In genomic region chr1:121389574-121389973, GRCm38 (mm10) we compare ENCODE assay signal across 11 mouse cellular contexts. TPM values are rescaled to one million over a fixed set of nuclear protein-coding genes. Genes with fewer than 3 reads are reported as not detected.
DNase-seq lines count a peak whose midpoint lies in the region; ATAC-seq and TF ChIP-seq lines count a peak whose summit lies in the region.
"Had no signal": no experiment of that assay in that cellular context is flagged by ENCODE, and none has a peak within 500 bp of the region (broad histone marks: within the 10 kb centered on the region; RNA-seq: fewer than 3 reads in every experiment).

No protein-coding gene starts in this region.

- 0 out of 2 replicates have a peak, but pooled peaks have one; percentile 48 for ATAC-seq in hindbrain, postnatal 0 days
- no peak for ATAC-seq in hindbrain, embryonic 11.5 days (ENCODE audit: low FRiP score)
- ATAC-seq in neural tube, embryonic 13.5 days (ENCODE audit: low read depth): no peak
- ATAC-seq in stomach, postnatal 0 days (ENCODE audit: low FRiP score, low TSS enrichment): no peak

- no peaks in the 10 kb centered on the region for H3K9me3 ChIP-seq in hindbrain, postnatal 0 days (ENCODE audit: low read length)
- no peaks in the 10 kb centered on the region for H3K9me3 ChIP-seq in hindbrain, embryonic 11.5 days (ENCODE audit: control insufficient read depth, low read length)
- H3K9me3 ChIP-seq in neural tube, embryonic 13.5 days: no peaks in the 10 kb centered on the region
- no peaks in the 10 kb centered on the region for H3K9me3 ChIP-seq in stomach, postnatal 0 days (ENCODE audit: control insufficient read depth, low read length)
- H3K9me3 ChIP-seq: heart, embryonic 13.5 days; stomach, embryonic 15.5 days had no signal

- TF ChIP-seq EP300 in stomach, postnatal 0 days (optimal IDR thresholded peaks at IDR 0.05): no peak

- peak; percentile 48 for DNase-seq in hindbrain, postnatal 0 days (ENCODE audit: low spot score)
- no peak for DNase-seq in hindbrain, embryonic 11.5 days (ENCODE audit: low spot score)
- no peak for DNase-seq in neural tube, embryonic 10.5 days (ENCODE audit: extremely low spot score, low spot score)
- peak; percentile 3 for DNase-seq in c-Kit-positive CD71-positive TER-119-positive erythroid progenitor cells, embryonic 14.5 days (ENCODE audit: low spot score)
- DNase-seq in stomach, postnatal 0 days (ENCODE audit: low spot score): no peak
- DNase-seq in ovary, adult 18-20 months (ENCODE audit: low spot score): no peak
- no peak for DNase-seq in adrenal gland, postnatal 14 days
- DNase-seq: cerebellum, adult 11 months had no signal

- WGBS in hindbrain, postnatal 0 days: 76% methylated on average over 12 of the region's 12 CpGs
- WGBS in hindbrain, embryonic 11.5 days: 86% methylated on average over 12 of the region's 12 CpGs
- 86% methylated on average over 12 of the region's 12 CpGs for WGBS in neural tube, embryonic 13.5 days
- 86% methylated on average over 12 of the region's 12 CpGs for WGBS in stomach, postnatal 0 days

- H3K36me3 ChIP-seq in hindbrain, postnatal 0 days (ENCODE audit: insufficient read depth, low read length): no peaks in the 10 kb centered on the region
- H3K36me3 ChIP-seq in hindbrain, embryonic 11.5 days (ENCODE audit: control insufficient read depth, insufficient read depth, low read length): no peaks in the 10 kb centered on the region
- no peaks in the 10 kb centered on the region for H3K36me3 ChIP-seq in neural tube, embryonic 13.5 days
- H3K36me3 ChIP-seq in stomach, postnatal 0 days (ENCODE audit: control insufficient read depth, insufficient read depth, low read length): no peaks in the 10 kb centered on the region
- H3K36me3 ChIP-seq: heart, embryonic 13.5 days; stomach, embryonic 15.5 days had no signal

- no peak overlapping the region for H3K27ac ChIP-seq in hindbrain, postnatal 0 days
- no peak overlapping the region for H3K27ac ChIP-seq in hindbrain, embryonic 11.5 days (ENCODE audit: low read depth, low read length)
- H3K27ac ChIP-seq in neural tube, embryonic 13.5 days (replicated peaks): peak overlapping the region; percentile 39
- no peak overlapping the region for H3K27ac ChIP-seq in stomach, postnatal 0 days (replicated peaks)
- H3K27ac ChIP-seq: heart, embryonic 13.5 days; stomach, embryonic 15.5 days had no signal

- peak; percentile 55 for TF ChIP-seq CTCF in hindbrain, postnatal 0 days (IDR thresholded peaks at IDR 0.05; ENCODE audit: low read depth)
- TF ChIP-seq CTCF in stomach, postnatal 0 days (IDR thresholded peaks at IDR 0.05; ENCODE audit: low read depth): peak; percentile 41

- no peak overlapping the region for H3K4me2 ChIP-seq in hindbrain, postnatal 0 days (ENCODE audit: low read depth, low read length)
- H3K4me2 ChIP-seq in hindbrain, embryonic 11.5 days (replicated peaks; ENCODE audit: low read depth, low read length): no peak overlapping the region
- H3K4me2 ChIP-seq in neural tube, embryonic 13.5 days: no peak overlapping the region
- no peak overlapping the region for H3K4me2 ChIP-seq in stomach, postnatal 0 days (replicated peaks; ENCODE audit: low read depth)
- H3K4me2 ChIP-seq: heart, embryonic 13.5 days; stomach, embryonic 15.5 days had no signal

- H3K27me3 ChIP-seq in hindbrain, postnatal 0 days (ENCODE audit: insufficient read depth, low read length): no peaks in the 10 kb centered on the region
- no peaks in the 10 kb centered on the region for H3K27me3 ChIP-seq in hindbrain, embryonic 11.5 days (ENCODE audit: control insufficient read depth, insufficient read depth, low read length)
- no peaks in the 10 kb centered on the region for H3K27me3 ChIP-seq in neural tube, embryonic 13.5 days
- no peaks in the 10 kb centered on the region for H3K27me3 ChIP-seq in stomach, postnatal 0 days (ENCODE audit: control insufficient read depth, insufficient read depth, low read length)
- H3K27me3 ChIP-seq: heart, embryonic 13.5 days; stomach, embryonic 15.5 days had no signal

- H3K4me3 ChIP-seq in hindbrain, postnatal 0 days (ENCODE audit: low read length): no peak overlapping the region
- no peak overlapping the region for H3K4me3 ChIP-seq in hindbrain, embryonic 11.5 days (ENCODE audit: low read depth, low read length)
- no peak overlapping the region for H3K4me3 ChIP-seq in neural tube, embryonic 13.5 days
- no peak overlapping the region for H3K4me3 ChIP-seq in stomach, postnatal 0 days (ENCODE audit: low read depth, low read length)
- H3K4me3 ChIP-seq: heart, embryonic 13.5 days; stomach, embryonic 15.5 days had no signal

- no peaks in the 10 kb centered on the region for H3K4me1 ChIP-seq in hindbrain, postnatal 0 days (ENCODE audit: insufficient read depth, low read length)
- H3K4me1 ChIP-seq in hindbrain, embryonic 11.5 days (replicated peaks; ENCODE audit: control insufficient read depth, insufficient read depth, low read length): no peaks in the 10 kb centered on the region
- H3K4me1 ChIP-seq in neural tube, embryonic 13.5 days (replicated peaks): peaks cover 49% of the 10 kb centered on the region
- H3K4me1 ChIP-seq in stomach, postnatal 0 days (replicated peaks; ENCODE audit: control insufficient read depth, insufficient read depth): no peaks in the 10 kb centered on the region
- H3K4me1 ChIP-seq: stomach, embryonic 15.5 days had no signal

- H3K9ac ChIP-seq in hindbrain, postnatal 0 days (replicated peaks; ENCODE audit: low read length): no peak overlapping the region
- H3K9ac ChIP-seq in hindbrain, embryonic 11.5 days (ENCODE audit: low read depth, low read length): no peak overlapping the region
- no peak overlapping the region for H3K9ac ChIP-seq in neural tube, embryonic 13.5 days
- no peak overlapping the region for H3K9ac ChIP-seq in stomach, postnatal 0 days (ENCODE audit: low read length)
- H3K9ac ChIP-seq: heart, embryonic 13.5 days; stomach, embryonic 15.5 days had no signal

RNA-seq across cellular contexts. Expression of gene Ccdc93, which starts 41.3 kb away (rescaled TPM):
- 14.6 and 15.4 TPM in 2 replicates for total RNA-seq in hindbrain, postnatal 0 days (2014; rRNA removed)
- 6.1 and 7.4 TPM in 2 replicates for polyA plus RNA-seq in hindbrain, postnatal 0 days (2015; fragmentation: Nextera tagmentation; extraction: Ambion mirVana)
- polyA plus RNA-seq in hindbrain, embryonic 11.5 days (2014; fragmentation: Nextera tagmentation; extraction: Ambion mirVana): 8.7 and 11.1 TPM in 2 replicates
- polyA plus RNA-seq in neural tube, embryonic 13.5 days (2015; fragmentation: Nextera tagmentation; extraction: Ambion mirVana): 9.3 and 11.6 TPM in 2 replicates
- 4.6 and 4.7 TPM in 2 replicates for polyA plus RNA-seq in stomach, postnatal 0 days (2015; fragmentation: Nextera tagmentation; extraction: Ambion mirVana)
- 21.5 and 24.6 TPM in 2 replicates for total RNA-seq in adrenal gland, postnatal 14 days (2021)

RNA-seq across cellular contexts. Expression of gene Insig2, which starts 57.2 kb away (rescaled TPM):
- total RNA-seq in hindbrain, postnatal 0 days (2014; rRNA removed): 16.6 and 28.8 TPM in 2 replicates
- 46.0 and 48.0 TPM in 2 replicates for polyA plus RNA-seq in hindbrain, postnatal 0 days (2015; fragmentation: Nextera tagmentation; extraction: Ambion mirVana)
- 19.1 and 20.8 TPM in 2 replicates for polyA plus RNA-seq in hindbrain, embryonic 11.5 days (2014; fragmentation: Nextera tagmentation; extraction: Ambion mirVana)
- polyA plus RNA-seq in neural tube, embryonic 13.5 days (2015; fragmentation: Nextera tagmentation; extraction: Ambion mirVana): 42.4 and 48.6 TPM in 2 replicates
- 34.9 and 42.8 TPM in 2 replicates for polyA plus RNA-seq in stomach, postnatal 0 days (2015; fragmentation: Nextera tagmentation; extraction: Ambion mirVana)
- total RNA-seq in adrenal gland, postnatal 14 days (2021): 49.2 and 57.3 TPM in 2 replicates

Comparison
In these comparisons a context has a peak if more than half of its experiments do, and no peak if none do; other contexts are left out.
1. DNase-seq: peak in hindbrain, postnatal 0 days (single experiment) and c-Kit-positive CD71-positive TER-119-positive erythroid progenitor cells, embryonic 14.5 days (single experiment); none in hindbrain, embryonic 11.5 days (single experiment), neural tube, embryonic 10.5 days (single experiment), stomach, postnatal 0 days (single experiment), ovary, adult 18-20 months (single experiment) and adrenal gland, postnatal 14 days (single experiment).